Mouse (Mus musculus) heart, embryonic 14.5 days (tissue): Measurements from ENCODE around the gene Dennd4b. TPM values are rescaled to one million over a fixed set of nuclear protein-coding genes. Genes with fewer than 3 reads are reported as not detected.

Source experiments
- ATAC-seq: fragments of 200-750 bp; cut with Nextera tagmentation; 2 replicates; pipeline ENCODE4 v1.8.0; 2017; ENCODE audit warnings: low read depth, moderate TSS enrichment; ENCODE audit not compliant: insufficient number of reproducible peaks, insufficient read depth, low FRiP score
- H3K27ac ChIP-seq, 2 experiments: fragments of 200-500 bp in 1 of 2; fragments of 300-500 bp in 1 of 2; sonication (generic) in 1 of 2; replicated peaks in 1 of 2; 2 replicates each; pipeline ENCODE4 v1.5.1; 2012 to 2014; ENCODE audit warnings: low read depth in 2 of 2, low read length in 2 of 2, control low read depth in 1 of 2, mild to moderate bottlenecking in 1 of 2, mixed read lengths in 1 of 2; ENCODE audit not compliant: control insufficient read depth in 1 of 2, insufficient read depth in 1 of 2
- H3K27me3 ChIP-seq: fragments of 300-500 bp; sonication (generic); 2 replicates; pipeline ENCODE4 v1.6.1; 2014; ENCODE audit warnings: mild to moderate bottlenecking, low read length, control low read depth; ENCODE audit not compliant: control insufficient read depth, insufficient read depth
- H3K36me3 ChIP-seq: fragments of 300-500 bp; sonication (generic); 2 replicates; pipeline ENCODE4 v1.6.1; 2014; ENCODE audit warnings: mild to moderate bottlenecking, control low read depth, low read length, mixed read lengths; ENCODE audit not compliant: control insufficient read depth, insufficient read depth
- H3K4me1 ChIP-seq, 2 experiments: fragments of 200-500 bp in 1 of 2; fragments of 300-500 bp in 1 of 2; sonication (generic) in 1 of 2; 2 replicates each; pipeline ENCODE4 v1.6.1; 2012 to 2014; ENCODE audit warnings: low read length in 2 of 2, control low read depth in 1 of 2, mixed read lengths in 1 of 2; ENCODE audit not compliant: control insufficient read depth in 2 of 2, insufficient read depth in 2 of 2
- H3K4me2 ChIP-seq: fragments of 300-500 bp; sonication (generic); 2 replicates; pipeline ENCODE4 v1.6.1; 2014; ENCODE audit warnings: mild to moderate bottlenecking, low read length
- H3K4me3 ChIP-seq, 2 experiments: fragments of 200-500 bp in 1 of 2; fragments of 300-500 bp in 1 of 2; sonication (generic) in 1 of 2; 2 replicates each; pipeline ENCODE4 v1.5.1; 2012 to 2014; ENCODE audit warnings: low read length in 2 of 2, mild to moderate bottlenecking in 2 of 2, control low read depth in 1 of 2, low read depth in 1 of 2, moderate library complexity in 1 of 2; ENCODE audit not compliant: control insufficient read depth in 1 of 2, insufficient read depth in 1 of 2
- H3K9ac ChIP-seq: fragments of 300-500 bp; sonication (generic); 2 replicates; pipeline ENCODE4 v1.6.1; 2014; ENCODE audit warnings: mild to moderate bottlenecking, low read length
- H3K9me3 ChIP-seq: fragments of 300-500 bp; sonication (generic); 2 replicates; pipeline ENCODE4 v1.6.1; 2016; ENCODE audit warnings: low read length, control low read depth; ENCODE audit not compliant: control insufficient read depth
- WGBS: fragments of 180-500 bp; shearing (Covaris S2); extraction: QIAGEN DNeasy Blood & Tissue Kit; methylation state at CpG from one replicate; pipeline ENCODE4 v1.1.7; 2014; 5-methylcytosine and 5-hydroxymethylcytosine counted together
- polyA plus RNA-seq: library from polyadenylated mRNA; unstranded; fragments of >200 nt; fragmentation: Nextera tagmentation; extraction: Ambion mirVana; gene quantifications from 2 replicates; pipeline ENCODE4 v1.2.1, GENCODE M21; 2014

The Dennd4b gene
- polyA plus RNA-seq, 1 experiment from 2014 or later: 5.6 TPM

DNA sequence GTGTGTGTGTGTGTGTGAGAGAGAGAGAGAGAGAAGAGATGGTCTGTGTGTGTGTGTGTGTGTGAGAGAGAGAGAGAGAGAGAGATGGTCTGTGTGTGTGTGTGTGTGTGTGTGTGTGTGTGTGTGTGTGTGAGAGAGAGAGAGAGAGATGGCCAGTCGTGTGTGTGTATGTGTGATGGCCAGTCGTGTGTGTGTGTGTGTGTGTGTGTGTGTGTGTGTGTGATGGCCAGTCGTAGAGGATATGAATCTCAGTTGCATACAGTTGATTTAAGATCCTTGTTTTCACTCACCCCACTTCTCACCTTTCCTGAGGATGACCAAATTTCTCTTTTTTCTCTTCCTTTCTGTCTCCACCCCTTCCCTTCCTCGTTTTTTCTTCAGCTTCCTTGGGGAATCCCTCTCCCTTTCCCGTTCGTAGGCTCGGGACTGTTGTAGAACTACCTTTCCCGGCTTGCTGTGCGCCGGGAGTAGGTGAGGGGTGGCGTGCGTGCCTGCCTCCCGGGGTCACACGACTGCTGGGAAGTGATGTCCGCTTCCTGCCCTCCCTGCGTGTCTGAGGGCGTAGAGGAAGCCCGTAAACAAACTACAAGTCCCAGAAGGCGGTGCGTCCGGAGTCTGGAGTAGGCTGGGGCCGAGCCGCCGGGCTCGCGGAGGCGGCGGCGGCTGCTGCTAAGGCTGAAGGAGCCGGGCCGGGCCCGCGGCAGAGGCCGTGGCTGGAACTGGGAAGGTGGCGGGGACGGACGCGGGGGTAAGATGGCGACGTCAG is 11.1 kb upstream of the Dennd4b start, which contains the start of gene Crtc2:
Gene Crtc2, plus strand, starts transcription at position 511 of the 766 bp plus-strand sequence.
- Histone ChIP-seq H3K9me3 (no peaks in the 10 kb centered on the region), H3K36me3 (peaks cover 46% of the 10 kb centered on the region), H3K27ac (peak within 1 kb of the TSS; percentile 79 to 95), H3K4me3 (peak within 1 kb of the TSS; percentile 87 to 100), H3K4me1 (peaks cover 9 to 20% of the 10 kb centered on the region in 2 experiments), H3K27me3 (no peaks in the 10 kb centered on the region), H3K4me2 (peak within 1 kb of the TSS; percentile 89), H3K9ac (peak within 1 kb of the TSS; percentile 87)
- ATAC-seq: peak; percentile 95
- 2% methylated on average over 40 of the region's 40 CpGs for WGBS

GRCm38 (mm10) chr3:90254419-90255193 is 10.4 kb upstream of the Dennd4b start:
- Histone ChIP-seq H3K9me3 (no peaks in the 10 kb centered on the region), H3K27ac (peak overlapping the region; percentile 79 to 95), H3K9ac (peak overlapping the region; percentile 87), H3K36me3 (peaks cover 50% of the 10 kb centered on the region), H3K4me2 (peak overlapping the region; percentile 89), H3K4me1 (peaks cover 6 to 13% of the 10 kb centered on the region in 2 experiments), H3K27me3 (no peaks in the 10 kb centered on the region), H3K4me3 (peak overlapping the region; percentile 87 to 100)
- ATAC-seq: peak; percentile 75
- WGBS: under 1% methylated on average over 41 of the region's 41 CpGs

DNA sequence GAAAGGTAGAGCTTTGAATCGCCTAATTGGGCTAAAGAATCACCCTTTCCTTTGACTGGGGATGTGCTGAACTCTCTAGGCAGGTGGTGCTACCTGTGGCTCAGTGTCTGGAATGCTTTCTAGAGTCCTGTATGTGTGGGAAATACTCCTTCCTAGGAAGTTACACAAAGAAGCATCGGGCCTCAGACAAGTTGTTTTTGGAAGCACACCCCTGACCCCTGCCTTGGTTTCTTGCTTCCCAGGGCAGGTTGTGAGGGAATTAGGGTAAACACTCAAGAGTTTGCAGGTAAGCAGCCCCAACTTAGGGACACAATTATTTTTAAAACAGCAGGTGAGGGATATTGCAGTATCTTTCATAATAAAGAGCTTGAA is 9.8 kb upstream of the Dennd4b start:
- H3K4me1 ChIP-seq: peaks cover 6 to 12% of the 10 kb centered on the region in 2 experiments
- H3K9ac ChIP-seq: peak overlapping the region; percentile 87
- peak overlapping the region; percentile 89 for H3K4me2 ChIP-seq
- H3K27me3 ChIP-seq: no peaks in the 10 kb centered on the region
- peak overlapping the region; percentile 87 to 100 for H3K4me3 ChIP-seq
- H3K27ac ChIP-seq: peak overlapping the region; percentile 79 to 95; a peak in 2 of 4 replicates
- no peaks in the 10 kb centered on the region for H3K9me3 ChIP-seq
- H3K36me3 ChIP-seq: peaks cover 53% of the 10 kb centered on the region
- ATAC-seq: no peak
- WGBS: 19% methylated on average over 2 of the region's 2 CpGs

GRCm38 (mm10) chr3:90255784-90256353 is 9.1 kb upstream of the Dennd4b start:
- Histone ChIP-seq H3K27ac (no peak overlapping the region), H3K36me3 (peaks cover 53% of the 10 kb centered on the region), H3K9ac (0 out of 2 replicates have a peak overlapping the region, but pooled peaks have one; percentile 87), H3K9me3 (no peaks in the 10 kb centered on the region), H3K4me2 (peak overlapping the region; percentile 89), H3K4me3 (no peak overlapping the region), H3K4me1 (peaks cover 4 to 10% of the 10 kb centered on the region in 2 experiments), H3K27me3 (no peaks in the 10 kb centered on the region)
- WGBS: 89% methylated on average over 14 of the region's 14 CpGs
- no peak for ATAC-seq

- no peak overlapping the region for H3K4me2 ChIP-seq
- 89% methylated on average over 19 of the region's 19 CpGs for WGBS
- no peak for ATAC-seq
- H3K9ac ChIP-seq: no peak overlapping the region
- H3K9me3 ChIP-seq: no peaks in the 10 kb centered on the region
- no peak overlapping the region for H3K4me3 ChIP-seq
- no peaks in the 10 kb centered on the region for H3K27me3 ChIP-seq
- H3K36me3 ChIP-seq: peaks cover 55% of the 10 kb centered on the region
- peaks cover 4 to 10% of the 10 kb centered on the region in 2 experiments for H3K4me1 ChIP-seq
- no peak overlapping the region for H3K27ac ChIP-seq
Observed at GRCm38 (mm10) chr3:90256731-90257530, 8.1 kb upstream of the Dennd4b start.

- Histone ChIP-seq H3K4me2 (no peak overlapping the region), H3K27me3 (no peaks in the 10 kb centered on the region), H3K4me1 (peaks cover 4 to 10% of the 10 kb centered on the region in 2 experiments), H3K27ac (no peak overlapping the region), H3K4me3 (no peak overlapping the region), H3K9me3 (no peaks in the 10 kb centered on the region), H3K36me3 (peaks cover 71% of the 10 kb centered on the region), H3K9ac (no peak overlapping the region)
- ATAC-seq: no peak
- 90% methylated on average over 4 of the region's 4 CpGs for WGBS
Observed at GRCm38 (mm10) chr3:90258521-90258920, 6.5 kb upstream of the Dennd4b start.
